Mouse (Mus musculus) heart, embryonic 13.5 days (tissue): Measurements from ENCODE around the gene Ss18l1. TPM values are rescaled to one million over a fixed set of nuclear protein-coding genes. Genes with fewer than 3 reads are reported as not detected.

Experiments used
- ATAC-seq: fragments of 200-750 bp; cut with Nextera tagmentation; 2 replicates; pipeline ENCODE4 v1.8.0; 2017; ENCODE audit warnings: moderate TSS enrichment; ENCODE audit not compliant: insufficient number of reproducible peaks, low FRiP score, low TSS enrichment; ENCODE audit errors: extremely low read depth
- H3K27ac ChIP-seq: fragments of 300-500 bp; sonication (generic); replicated peaks from 2 replicates; pipeline ENCODE4 v1.5.1; 2015; ENCODE audit warnings: moderate library complexity, mild to moderate bottlenecking, inconsistent platforms
- H3K27me3 ChIP-seq: fragments of 300-500 bp; sonication (generic); replicated peaks from 2 replicates; pipeline ENCODE4 v1.6.1; 2015; ENCODE audit warnings: mild to moderate bottlenecking, inconsistent platforms
- H3K36me3 ChIP-seq: fragments of 300-500 bp; sonication (generic); 2 replicates; pipeline ENCODE4 v1.6.1; 2015; ENCODE audit warnings: mild to moderate bottlenecking, inconsistent platforms
- H3K4me1 ChIP-seq: fragments of 300-500 bp; sonication (generic); 2 replicates; pipeline ENCODE4 v1.6.1; 2015; ENCODE audit warnings: inconsistent platforms
- H3K4me2 ChIP-seq: fragments of 300-500 bp; sonication (generic); 2 replicates; pipeline ENCODE4 v1.6.1; 2015; ENCODE audit warnings: inconsistent platforms, mild to moderate bottlenecking, moderate library complexity
- H3K4me3 ChIP-seq: fragments of 300-500 bp; sonication (generic); 2 replicates; pipeline ENCODE4 v1.5.1; 2015; ENCODE audit warnings: moderate library complexity, mild to moderate bottlenecking, inconsistent platforms
- H3K9ac ChIP-seq: fragments of 300-500 bp; sonication (generic); 2 replicates; pipeline ENCODE4 v1.6.1; 2015; ENCODE audit warnings: inconsistent platforms, mild to moderate bottlenecking, moderate library complexity
- H3K9me3 ChIP-seq: fragments of 300-500 bp; sonication (generic); 2 replicates; pipeline ENCODE4 v1.6.1; 2016; ENCODE audit warnings: inconsistent platforms
- WGBS: fragments of 180-500 bp; shearing (Covaris S2); methylation state at CpG from one replicate; pipeline ENCODE4 v1.1.7; 2015; ENCODE audit warnings: mixed read lengths; 5-methylcytosine and 5-hydroxymethylcytosine counted together
- polyA plus RNA-seq: library from polyadenylated mRNA; unstranded; fragments of >200 nt; fragmentation: Nextera tagmentation; extraction: Ambion mirVana; gene quantifications from 2 replicates; pipeline ENCODE4 v1.2.1, GENCODE M21; 2015

The Ss18l1 gene
- polyA plus RNA-seq, 1 experiment from 2014 or later = 2.5 TPM

DNA sequence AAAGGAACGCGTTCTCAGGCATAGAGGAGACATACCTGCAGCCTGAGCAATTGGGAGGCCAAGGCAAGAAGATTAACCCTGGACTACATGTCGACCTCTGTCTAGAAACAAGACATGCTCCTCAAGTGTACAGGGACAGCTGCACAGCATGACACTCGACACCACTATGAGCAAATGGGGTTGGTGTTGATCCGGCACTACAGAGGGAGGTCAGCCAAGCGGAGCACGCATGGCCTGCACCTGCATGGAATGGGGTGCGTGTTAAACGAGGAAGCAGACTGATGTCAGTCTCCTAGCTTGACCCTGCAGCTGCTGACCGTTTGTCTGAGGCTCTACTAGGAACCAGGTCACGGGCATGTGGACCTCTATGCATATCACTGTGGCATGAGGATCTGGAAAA lies 48.0 kb downstream of the Ss18l1 start:
- peaks cover 15% of the 10 kb centered on the region for H3K36me3 ChIP-seq
- no peak overlapping the region for H3K4me2 ChIP-seq
- H3K27ac ChIP-seq = no peak overlapping the region
- ATAC-seq = no peak
- 59% methylated on average over 11 of the region's 11 CpGs for WGBS
- no peak overlapping the region for H3K9ac ChIP-seq
- H3K9me3 ChIP-seq = no peaks in the 10 kb centered on the region
- no peak overlapping the region for H3K4me3 ChIP-seq
- H3K27me3 ChIP-seq = peaks cover 11% of the 10 kb centered on the region
- no peaks in the 10 kb centered on the region for H3K4me1 ChIP-seq

DNA sequence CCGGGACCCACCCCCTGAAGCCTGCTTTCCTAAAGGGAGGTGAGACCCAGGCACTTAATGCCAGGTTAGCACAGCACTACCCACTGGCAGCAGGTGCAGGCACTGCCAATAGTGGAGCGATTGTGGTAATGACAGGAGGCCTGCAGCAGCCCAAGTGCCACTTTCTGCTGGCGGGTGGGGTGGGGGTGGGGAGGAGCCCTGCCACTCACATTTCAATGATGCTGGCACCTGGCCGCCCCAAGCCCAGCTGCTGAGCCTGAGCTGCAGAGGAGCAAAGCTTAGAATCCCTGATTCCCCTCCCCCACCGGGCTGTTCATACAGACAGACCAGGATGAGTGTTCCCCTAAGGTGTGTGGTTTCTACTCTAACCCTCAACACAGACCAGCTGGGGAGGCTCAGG lies 53.4 kb downstream of the Ss18l1 start:
- 33% methylated on average over 5 of the region's 5 CpGs for WGBS
- Histone ChIP-seq H3K9ac (no peak overlapping the region), H3K27me3 (peaks cover 53% of the 10 kb centered on the region), H3K4me1 (peaks cover 5% of the 10 kb centered on the region), H3K36me3 (no peaks in the 10 kb centered on the region), H3K27ac (no peak overlapping the region), H3K4me3 (no peak overlapping the region), H3K4me2 (no peak overlapping the region), H3K9me3 (no peaks in the 10 kb centered on the region)
- ATAC-seq = no peak

DNA sequence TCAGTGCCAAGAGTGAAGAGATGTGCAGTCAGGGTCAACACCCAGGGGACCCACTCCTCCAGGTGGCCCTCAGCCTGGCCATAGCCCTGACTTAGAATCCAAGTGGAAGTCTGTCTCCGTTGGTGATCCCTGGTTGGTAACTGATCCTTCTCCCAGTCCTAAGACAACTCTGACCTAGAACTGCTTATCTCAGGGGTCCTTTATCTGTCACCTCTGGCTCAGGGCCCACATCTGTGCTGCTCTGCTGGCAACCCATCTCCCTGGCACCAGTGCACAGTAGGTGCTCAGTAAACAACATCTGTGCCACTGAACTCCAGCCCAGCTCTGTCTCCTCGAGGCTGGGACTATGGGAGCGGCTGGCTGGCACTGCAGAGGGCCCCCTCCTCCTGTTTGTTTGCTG lies 55.3 kb downstream of the Ss18l1 start:
- H3K27ac ChIP-seq = no peak overlapping the region
- no peaks in the 10 kb centered on the region for H3K36me3 ChIP-seq
- H3K4me2 ChIP-seq = no peak overlapping the region
- H3K9me3 ChIP-seq = no peaks in the 10 kb centered on the region
- H3K4me3 ChIP-seq = no peak overlapping the region
- WGBS = 27% methylated on average over 3 of the region's 3 CpGs
- ATAC-seq = no peak
- no peak overlapping the region for H3K9ac ChIP-seq
- peaks cover 71% of the 10 kb centered on the region for H3K27me3 ChIP-seq
- H3K4me1 ChIP-seq = peaks cover 5% of the 10 kb centered on the region

DNA sequence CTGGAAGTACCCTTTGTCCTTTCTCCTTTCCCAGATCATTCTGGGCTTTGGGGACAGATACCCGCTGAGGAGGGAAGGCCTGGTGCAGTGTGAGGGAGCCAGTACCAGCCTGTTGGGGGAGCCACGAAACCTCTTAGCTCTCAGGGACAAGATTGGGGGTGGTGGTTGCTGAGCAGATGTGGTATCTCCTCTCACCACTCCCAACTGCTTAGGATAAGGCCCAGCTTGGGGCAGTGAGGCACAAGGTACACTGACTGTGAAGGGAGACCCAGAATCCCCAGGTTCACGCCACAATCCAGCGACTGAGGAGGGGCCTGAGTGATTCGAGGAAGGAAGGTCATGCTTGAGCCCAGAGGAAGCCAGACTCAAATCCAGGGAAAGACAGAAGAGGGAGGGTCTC lies 55.9 kb downstream of the Ss18l1 start:
- no peaks in the 10 kb centered on the region for H3K9me3 ChIP-seq
- peaks cover 77% of the 10 kb centered on the region for H3K27me3 ChIP-seq
- no peak overlapping the region for H3K4me2 ChIP-seq
- H3K4me1 ChIP-seq = peaks cover 8% of the 10 kb centered on the region
- H3K36me3 ChIP-seq = no peaks in the 10 kb centered on the region
- no peak overlapping the region for H3K9ac ChIP-seq
- H3K27ac ChIP-seq = no peak overlapping the region
- ATAC-seq = no peak
- WGBS = 24% methylated on average over 5 of the region's 5 CpGs
- H3K4me3 ChIP-seq = no peak overlapping the region

DNA sequence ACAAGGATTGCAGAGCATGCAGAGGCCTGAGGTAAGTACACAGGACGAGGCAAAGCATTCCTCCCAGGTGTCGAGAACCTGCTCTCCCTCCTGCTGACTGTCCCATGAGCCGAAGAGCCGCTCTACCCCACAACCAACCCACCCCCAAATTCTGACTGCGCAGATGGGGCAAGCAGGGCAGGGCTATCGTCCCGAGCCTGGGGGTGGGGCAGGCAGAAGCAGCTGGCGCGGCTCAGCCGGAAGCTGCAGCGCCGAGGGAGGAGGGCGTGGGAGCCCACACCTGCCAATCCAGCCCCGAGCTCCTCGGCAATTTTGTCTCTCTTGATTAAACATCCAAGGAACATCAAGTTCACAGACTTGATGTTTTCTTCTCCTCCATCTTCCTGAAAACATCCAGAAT lies 57.2 kb downstream of the Ss18l1 start:
- H3K27ac ChIP-seq = no peak overlapping the region
- 6% methylated on average over 15 of the region's 15 CpGs for WGBS
- H3K4me2 ChIP-seq = no peak overlapping the region
- H3K4me3 ChIP-seq = no peak overlapping the region
- no peak for ATAC-seq
- H3K9me3 ChIP-seq = no peaks in the 10 kb centered on the region
- peaks cover 18% of the 10 kb centered on the region for H3K4me1 ChIP-seq
- H3K9ac ChIP-seq = no peak overlapping the region
- H3K27me3 ChIP-seq = peaks cover 91% of the 10 kb centered on the region
- H3K36me3 ChIP-seq = no peaks in the 10 kb centered on the region

DNA sequence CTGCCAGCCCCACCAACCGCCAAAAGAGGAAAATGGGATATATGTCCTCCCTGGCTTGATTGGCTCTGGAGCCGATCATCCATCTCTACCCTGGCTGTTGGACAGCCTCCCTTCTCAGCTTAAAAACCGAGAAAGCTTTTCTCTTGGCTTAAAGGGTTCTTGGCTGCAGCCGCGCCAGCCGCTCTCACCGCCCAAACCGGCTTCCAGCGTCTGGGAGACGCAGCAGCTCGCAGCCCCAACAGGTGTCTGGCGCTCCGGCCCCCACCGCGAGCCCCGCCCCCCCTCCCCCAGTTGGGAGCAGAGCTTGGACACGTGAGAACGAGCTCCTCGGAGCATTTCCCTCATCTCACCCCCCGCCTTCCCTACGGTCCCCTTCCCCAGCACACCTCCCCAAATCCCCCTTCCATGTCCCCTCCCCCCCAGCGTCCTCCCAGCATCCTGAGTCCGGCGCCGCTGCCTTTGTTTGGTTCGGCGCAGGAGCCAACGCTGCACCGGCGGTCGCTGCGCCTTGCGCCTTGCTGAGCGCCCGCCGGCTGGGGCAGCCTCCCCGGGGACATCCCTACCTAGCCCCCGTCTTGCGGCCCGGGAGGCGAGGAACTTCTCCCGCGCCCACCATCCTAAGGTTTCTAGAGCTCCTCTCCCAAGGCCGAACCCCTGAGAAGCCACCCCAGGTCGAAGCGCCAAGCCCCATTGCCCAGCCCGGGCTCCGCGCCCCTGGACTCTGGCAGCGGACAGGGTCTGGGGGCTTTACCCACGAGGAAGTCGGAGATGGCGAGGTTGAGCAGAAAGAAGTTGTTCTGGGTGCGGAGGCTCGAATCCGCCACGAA lies 61.1 kb downstream of the Ss18l1 start:
- Histone ChIP-seq H3K27me3 (peaks cover 83% of the 10 kb centered on the region), H3K9ac (peak overlapping the region; percentile 4; the same call in 1 of the 2 replicates), H3K36me3 (no peaks in the 10 kb centered on the region), H3K9me3 (no peaks in the 10 kb centered on the region), H3K27ac (no peak overlapping the region), H3K4me1 (peaks cover 24% of the 10 kb centered on the region), H3K4me3 (peak overlapping the region; percentile 65), H3K4me2 (peak overlapping the region; percentile 98)
- WGBS = 2% methylated on average over 55 of the region's 57 CpGs
- ATAC-seq = no peak

DNA sequence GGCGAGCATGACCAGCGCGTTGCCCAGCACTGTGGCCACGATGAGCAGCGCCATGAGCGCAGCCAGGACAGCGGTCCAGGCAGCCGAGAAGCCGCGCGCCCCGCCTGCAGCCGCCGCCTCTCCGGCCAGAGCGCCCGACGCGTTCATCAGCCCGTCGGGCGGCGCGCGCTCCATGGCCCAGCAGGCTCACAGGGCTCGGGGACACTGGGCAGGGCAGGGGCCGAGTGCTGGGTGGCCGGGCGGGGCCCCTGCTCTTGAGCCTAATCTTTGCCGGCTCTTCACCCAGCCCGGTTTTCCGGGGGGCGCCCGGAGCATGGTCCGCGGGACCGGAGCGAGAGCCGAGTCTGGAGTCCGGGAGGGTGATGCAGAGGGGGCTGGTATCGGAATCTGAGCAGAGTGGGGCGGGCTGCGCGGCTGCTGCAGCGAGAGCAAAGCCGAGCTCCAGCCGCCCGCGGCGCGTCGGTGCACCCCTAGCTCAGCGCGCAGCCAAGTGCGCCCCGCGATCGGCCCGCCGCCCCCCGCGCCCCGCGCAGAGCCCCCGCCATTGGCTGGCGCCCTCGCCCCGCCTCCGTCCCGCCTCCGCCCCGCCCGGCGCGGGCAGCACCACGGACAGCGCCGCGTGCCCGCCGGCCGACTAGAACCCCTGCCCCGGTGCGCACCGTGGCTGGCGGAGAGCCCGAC lies 61.8 kb downstream of the Ss18l1 start, which contains the start of gene Hrh3:
Gene Hrh3, minus strand, starts transcription at position 511 of the 681 bp plus-strand sequence.
- Histone ChIP-seq H3K4me1 (peaks cover 24% of the 10 kb centered on the region), H3K4me2 (peak within 1 kb of the TSS; percentile 98), H3K27me3 (peaks cover 80% of the 10 kb centered on the region), H3K4me3 (peak within 1 kb of the TSS; percentile 65), H3K9me3 (no peaks in the 10 kb centered on the region), H3K36me3 (no peaks in the 10 kb centered on the region), H3K27ac (no peak within 1 kb of the TSS), H3K9ac (peak within 1 kb of the TSS; percentile 4; the same call in 1 of the 2 replicates)
- under 1% methylated on average over 81 of the region's 87 CpGs for WGBS
- peak; percentile 62; the same call in 1 of the 2 replicates for ATAC-seq

DNA sequence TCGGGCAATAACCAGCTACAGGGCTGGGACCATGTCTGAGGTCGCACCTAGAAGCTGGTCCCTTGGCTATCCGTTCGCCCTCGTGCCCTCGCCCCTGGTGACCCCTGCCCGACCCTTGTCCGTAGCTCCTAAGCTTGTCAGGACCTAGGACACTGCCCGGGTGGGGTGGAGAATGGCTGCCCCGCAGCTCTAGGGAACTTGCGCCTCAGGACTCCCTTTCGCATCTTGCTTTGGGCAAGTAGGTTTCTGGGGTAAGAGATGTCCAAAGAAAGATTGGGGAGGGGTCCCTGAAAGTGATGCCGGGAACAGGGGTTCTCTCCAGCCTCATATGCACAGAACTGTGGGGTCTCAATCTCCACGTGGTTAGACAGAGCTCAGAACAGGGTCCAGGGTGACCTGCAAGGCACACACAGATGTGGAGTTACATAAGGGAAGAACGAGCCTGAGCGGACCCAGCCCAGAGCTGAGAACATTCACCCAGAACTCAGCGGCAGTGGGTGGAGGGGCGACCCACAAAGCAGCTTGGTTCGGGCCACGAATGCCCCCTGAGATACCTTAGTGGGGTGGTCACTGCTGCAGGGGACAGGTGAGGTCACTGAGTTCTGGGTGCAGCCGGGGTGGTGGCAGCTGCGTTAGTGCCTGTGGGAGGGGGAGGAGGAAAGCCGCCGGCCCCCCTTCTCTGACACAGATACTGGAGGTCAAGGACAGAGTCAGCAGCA lies 62.5 kb downstream of the Ss18l1 start:
- Histone ChIP-seq H3K9me3 (no peaks in the 10 kb centered on the region), H3K36me3 (no peaks in the 10 kb centered on the region), H3K4me1 (peaks cover 20% of the 10 kb centered on the region), H3K4me2 (peak overlapping the region; percentile 98), H3K4me3 (peak overlapping the region; percentile 65), H3K27me3 (peaks cover 74% of the 10 kb centered on the region), H3K27ac (no peak overlapping the region), H3K9ac (no peak overlapping the region)
- 6% methylated on average over 24 of the region's 24 CpGs for WGBS
- ATAC-seq = no peak

DNA sequence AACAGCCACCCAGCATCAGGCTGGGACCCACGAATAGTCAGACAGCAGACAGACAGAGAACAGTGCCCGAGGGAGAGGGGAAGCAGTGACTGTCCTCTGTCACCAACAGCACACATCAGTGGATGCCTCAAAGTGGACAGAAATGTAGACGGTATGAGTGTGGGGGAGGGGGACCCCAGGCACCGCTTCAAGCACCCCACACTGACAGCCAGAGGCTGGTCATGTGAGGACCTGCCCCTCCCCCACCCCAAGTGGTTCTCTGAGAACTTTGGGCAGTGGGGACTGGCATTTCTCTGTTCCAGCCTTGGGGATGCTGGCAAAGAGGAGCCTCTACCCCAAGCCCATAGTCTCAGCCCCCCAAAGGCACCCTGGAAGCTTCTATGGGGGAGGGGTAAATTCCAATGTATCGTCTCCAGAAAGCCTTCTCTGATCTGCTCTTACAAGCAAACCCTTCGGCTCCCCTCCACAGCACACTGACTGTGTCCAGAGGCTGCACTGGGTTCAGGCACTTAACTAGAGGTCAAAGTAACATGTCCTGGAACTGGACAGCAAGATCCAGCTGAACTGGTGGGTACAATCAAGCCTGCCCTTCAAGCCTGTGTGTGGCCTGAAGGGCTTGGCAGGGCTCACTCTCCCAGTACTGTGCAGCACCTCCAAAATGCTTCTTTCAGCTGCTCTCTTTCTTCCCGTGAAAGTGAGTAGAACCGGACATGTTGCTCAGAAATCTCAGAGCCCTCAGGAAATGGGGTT lies 63.3 kb downstream of the Ss18l1 start:
- no peak for ATAC-seq
- H3K36me3 ChIP-seq = no peaks in the 10 kb centered on the region
- 23% methylated on average over 8 of the region's 8 CpGs for WGBS
- H3K27ac ChIP-seq = no peak overlapping the region
- H3K9ac ChIP-seq = no peak overlapping the region
- H3K4me3 ChIP-seq = no peak overlapping the region
- H3K4me2 ChIP-seq = no peak overlapping the region
- H3K27me3 ChIP-seq = peaks cover 70% of the 10 kb centered on the region
- H3K4me1 ChIP-seq = peaks cover 20% of the 10 kb centered on the region
- H3K9me3 ChIP-seq = no peaks in the 10 kb centered on the region

DNA sequence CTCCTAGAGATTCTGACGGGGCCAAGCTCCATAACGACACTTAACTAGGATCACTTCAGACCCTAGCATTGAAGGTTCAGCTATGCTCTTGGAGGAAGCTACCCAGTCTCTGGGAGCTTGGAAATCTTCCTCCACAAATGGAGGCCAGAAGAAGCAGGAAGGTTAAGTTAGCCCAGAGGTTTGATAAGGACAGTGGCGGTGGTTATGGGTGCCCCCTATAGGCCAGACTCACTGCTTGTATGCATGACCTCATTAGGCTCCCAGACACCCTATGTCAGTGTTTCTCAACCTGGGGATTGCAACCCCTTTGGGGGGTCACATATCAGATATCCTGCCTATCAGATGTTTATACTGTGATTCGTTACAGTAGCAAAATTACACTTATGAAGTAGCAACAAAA lies 64.8 kb downstream of the Ss18l1 start:
- Histone ChIP-seq H3K36me3 (no peaks in the 10 kb centered on the region), H3K27me3 (peaks cover 59% of the 10 kb centered on the region), H3K4me3 (no peak overlapping the region), H3K4me2 (no peak overlapping the region), H3K27ac (no peak overlapping the region), H3K9ac (no peak overlapping the region), H3K4me1 (peaks cover 20% of the 10 kb centered on the region), H3K9me3 (no peaks in the 10 kb centered on the region)
- 63% methylated on average over 4 of the region's 4 CpGs for WGBS
- no peak for ATAC-seq

DNA sequence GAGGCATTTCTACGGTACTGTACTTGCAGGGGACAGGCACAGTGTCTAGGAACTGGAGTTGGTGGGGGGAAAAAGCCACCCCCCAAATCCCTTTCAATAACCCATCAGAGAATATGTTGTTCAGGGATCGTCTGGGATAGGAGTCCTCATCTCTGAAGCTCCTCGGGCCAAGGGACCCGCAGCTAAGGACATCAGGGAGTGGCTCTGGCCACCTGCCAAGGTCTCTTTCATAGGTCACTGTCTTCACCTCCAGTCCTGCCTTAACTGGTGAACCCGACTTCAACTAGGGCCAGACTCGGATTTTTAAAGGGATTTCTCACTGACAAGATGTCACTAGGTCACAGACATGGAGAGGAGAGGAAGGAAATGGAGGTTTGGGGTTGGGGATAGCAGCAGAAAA lies 66.0 kb downstream of the Ss18l1 start:
- no peaks in the 10 kb centered on the region for H3K9me3 ChIP-seq
- H3K27ac ChIP-seq = no peak overlapping the region
- no peaks in the 10 kb centered on the region for H3K36me3 ChIP-seq
- peaks cover 15% of the 10 kb centered on the region for H3K4me1 ChIP-seq
- WGBS = 54% methylated on average over 6 of the region's 6 CpGs
- no peak for ATAC-seq
- H3K4me2 ChIP-seq = no peak overlapping the region
- no peak overlapping the region for H3K4me3 ChIP-seq
- peaks cover 51% of the 10 kb centered on the region for H3K27me3 ChIP-seq
- no peak overlapping the region for H3K9ac ChIP-seq
